Mouse (Mus musculus) embryonic facial prominence, embryonic 12.5 days (tissue): ENCODE data around the gene Gm26602. TPM values are rescaled to one million over a fixed set of nuclear protein-coding genes. Genes with fewer than 3 reads are reported as not detected.

ENCODE experiments used
- ATAC-seq: fragments of 200-750 bp; cut with Nextera tagmentation; 2 replicates; pipeline ENCODE4 v1.8.0; 2017; ENCODE audit not compliant: insufficient number of reproducible peaks, insufficient read depth, low FRiP score, low TSS enrichment
- H3K27ac ChIP-seq: fragments of 300-500 bp; sonication (generic); 2 replicates; pipeline ENCODE4 v1.5.1; 2016; ENCODE audit warnings: mild to moderate bottlenecking
- H3K27me3 ChIP-seq: fragments of 300-500 bp; sonication (generic); 2 replicates; pipeline ENCODE4 v1.6.1; 2016; ENCODE audit warnings: mild to moderate bottlenecking, moderate library complexity
- H3K36me3 ChIP-seq: fragments of 300-500 bp; sonication (generic); 2 replicates; pipeline ENCODE4 v1.6.1; 2016; ENCODE audit warnings: mild to moderate bottlenecking
- H3K4me1 ChIP-seq: fragments of 300-500 bp; sonication (generic); 2 replicates; pipeline ENCODE4 v1.6.1; 2016
- H3K4me2 ChIP-seq: fragments of 300-500 bp; sonication (generic); replicated peaks from 2 replicates; pipeline ENCODE4 v1.6.1; 2016; ENCODE audit warnings: mild to moderate bottlenecking, moderate library complexity
- H3K4me3 ChIP-seq: fragments of 300-500 bp; sonication (generic); 2 replicates; pipeline ENCODE4 v1.5.1; 2016; ENCODE audit warnings: mild to moderate bottlenecking
- H3K9ac ChIP-seq: fragments of 300-500 bp; sonication (generic); 2 replicates; pipeline ENCODE4 v1.6.1; 2016; ENCODE audit warnings: mild to moderate bottlenecking, moderate library complexity
- H3K9me3 ChIP-seq: fragments of 300-500 bp; sonication (generic); 2 replicates; pipeline ENCODE4 v1.6.1; 2016; ENCODE audit warnings: mild to moderate bottlenecking, moderate library complexity
- WGBS: fragments of 180-500 bp; shearing (Covaris S2); methylation state at CpG from one replicate; pipeline ENCODE4 v1.1.7; 2016; 5-methylcytosine and 5-hydroxymethylcytosine counted together
- polyA plus RNA-seq: library from polyadenylated mRNA; unstranded; fragments of >200 nt; fragmentation: Nextera tagmentation; extraction: Ambion mirVana; gene quantifications from 2 replicates; pipeline ENCODE4 v1.2.1, GENCODE M21; 2016

The Gm26602 gene
- polyA plus RNA-seq, 1 experiment from 2014 or later: 18.8 TPM

DNA sequence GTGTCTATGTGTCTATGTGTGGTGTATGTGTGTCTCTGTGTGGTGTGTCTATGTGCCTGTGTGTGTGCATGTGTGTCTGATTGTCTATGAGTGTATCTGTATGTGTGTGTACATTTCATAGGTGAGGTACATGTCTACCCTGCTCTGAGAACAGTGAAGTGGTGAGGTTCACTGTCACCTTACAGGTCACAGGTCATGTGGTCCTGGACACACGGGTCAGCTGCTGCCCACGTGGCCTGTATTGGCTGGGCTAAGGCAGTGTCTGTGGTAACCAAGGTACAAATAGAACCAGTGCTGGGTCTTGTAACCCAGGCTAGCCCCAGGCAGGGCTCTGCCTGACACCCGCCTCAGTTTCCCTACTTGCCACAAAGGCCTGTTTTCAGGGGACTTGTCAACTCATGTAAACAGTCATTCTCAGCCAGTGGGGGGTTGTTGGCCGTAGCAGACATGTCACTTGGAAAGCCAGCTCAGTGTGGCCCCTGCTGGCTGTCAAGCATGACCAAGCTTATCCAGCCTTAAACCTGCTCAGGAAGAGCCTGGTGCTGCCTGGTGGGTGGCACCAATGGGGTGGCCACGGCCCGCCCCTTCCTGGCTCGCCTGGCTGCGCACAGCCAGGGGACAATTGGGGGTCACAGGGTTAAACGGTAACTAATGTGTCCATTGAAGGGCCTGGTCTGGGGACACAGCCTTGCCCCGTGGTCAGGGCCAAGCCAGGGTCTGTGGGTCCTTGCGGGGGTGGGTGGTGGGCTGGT lies 27.3 kb downstream of the Gm26602 start:
- H3K27me3 ChIP-seq: no peaks in the 10 kb centered on the region
- H3K4me3 ChIP-seq: no peak overlapping the region
- H3K9ac ChIP-seq: no peak overlapping the region
- H3K4me1 ChIP-seq: peaks cover 21% of the 10 kb centered on the region
- ATAC-seq: no peak
- 42% methylated on average over 11 of the region's 11 CpGs for WGBS
- H3K36me3 ChIP-seq: peaks cover 54% of the 10 kb centered on the region; the same call in 1 of the 2 replicates
- H3K4me2 ChIP-seq: no peak overlapping the region
- H3K27ac ChIP-seq: no peak overlapping the region
- H3K9me3 ChIP-seq: no peaks in the 10 kb centered on the region

DNA sequence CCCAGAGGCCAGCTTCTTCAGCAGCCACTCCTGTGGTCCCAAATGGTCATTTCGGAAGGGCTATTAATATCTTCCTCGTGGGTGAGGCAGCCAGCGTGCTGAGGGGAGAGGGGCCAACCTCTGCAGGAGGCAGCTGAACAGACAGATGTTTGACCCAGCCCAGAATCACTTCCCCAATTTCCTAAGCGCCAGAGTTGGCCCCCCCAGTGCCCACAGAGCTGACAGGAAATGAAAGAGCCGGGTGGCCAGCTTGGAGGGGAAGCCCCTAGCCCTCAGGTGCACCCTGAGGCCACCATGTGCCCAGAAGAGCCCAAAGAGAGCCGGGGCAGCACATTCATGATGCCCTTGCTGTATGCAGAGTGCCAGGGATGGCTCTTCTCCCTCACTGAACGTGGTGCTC lies 30.1 kb downstream of the Gm26602 start:
- no peak for ATAC-seq
- H3K4me1 ChIP-seq: peaks cover 26% of the 10 kb centered on the region
- H3K27ac ChIP-seq: no peak overlapping the region
- H3K36me3 ChIP-seq: peaks cover 40% of the 10 kb centered on the region; the same call in 1 of the 2 replicates
- no peak overlapping the region for H3K4me3 ChIP-seq
- no peak overlapping the region for H3K4me2 ChIP-seq
- H3K27me3 ChIP-seq: no peaks in the 10 kb centered on the region
- 63% methylated on average over 7 of the region's 7 CpGs for WGBS
- no peaks in the 10 kb centered on the region for H3K9me3 ChIP-seq
- H3K9ac ChIP-seq: no peak overlapping the region

DNA sequence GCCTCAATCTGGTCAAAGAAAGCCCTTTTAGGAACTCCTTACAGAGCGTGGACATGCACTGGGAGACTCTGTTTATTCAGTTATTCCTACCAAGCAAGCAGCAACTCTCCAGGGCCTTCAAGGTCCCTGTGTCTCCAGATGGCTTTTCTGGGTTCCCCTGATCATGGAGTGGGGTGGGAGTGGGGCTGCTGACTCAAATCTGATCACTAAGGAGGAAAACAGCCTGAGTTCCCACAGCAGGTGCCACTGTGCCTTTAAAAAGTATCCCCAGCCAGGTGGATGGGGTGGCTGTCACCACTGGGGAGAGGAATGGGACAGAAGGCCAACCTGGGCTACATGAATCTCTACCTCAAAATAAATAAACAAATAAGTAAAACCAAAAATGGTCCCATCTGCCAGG lies 32.3 kb downstream of the Gm26602 start:
- H3K4me3 ChIP-seq: no peak overlapping the region
- no peaks in the 10 kb centered on the region for H3K9me3 ChIP-seq
- 80% methylated on average over 1 of the region's 1 CpGs for WGBS
- H3K4me2 ChIP-seq: no peak overlapping the region
- peaks cover 22% of the 10 kb centered on the region; the same call in 1 of the 2 replicates for H3K36me3 ChIP-seq
- H3K27me3 ChIP-seq: no peaks in the 10 kb centered on the region
- no peak overlapping the region for H3K27ac ChIP-seq
- H3K9ac ChIP-seq: no peak overlapping the region
- peaks cover 32% of the 10 kb centered on the region for H3K4me1 ChIP-seq
- no peak for ATAC-seq

DNA sequence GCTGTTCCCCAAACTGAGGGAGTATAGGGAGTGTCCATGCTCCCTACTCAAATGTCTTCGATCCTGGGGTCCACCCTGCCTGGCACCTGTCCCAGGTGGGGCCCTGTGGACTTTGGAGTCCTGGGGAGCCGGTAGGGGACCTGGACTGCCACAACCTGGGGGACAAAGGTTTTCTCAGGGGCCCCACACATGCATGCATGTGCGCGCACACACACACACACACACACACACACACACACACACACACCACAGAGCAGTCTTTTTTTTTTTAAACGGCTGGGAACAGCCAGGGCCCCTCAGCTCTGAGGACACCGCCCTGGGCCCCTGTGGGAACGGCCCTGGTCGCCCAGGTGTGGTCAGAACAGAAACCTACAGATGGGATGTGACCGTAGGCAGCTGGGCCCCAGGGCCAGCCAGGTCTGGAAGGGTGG lies 32.8 kb downstream of the Gm26602 start:
- Histone ChIP-seq H3K36me3 (peaks cover 21% of the 10 kb centered on the region), H3K9ac (no peak overlapping the region), H3K27me3 (no peaks in the 10 kb centered on the region), H3K27ac (no peak overlapping the region), H3K4me2 (no peak overlapping the region), H3K9me3 (no peaks in the 10 kb centered on the region), H3K4me1 (peaks cover 32% of the 10 kb centered on the region), H3K4me3 (no peak overlapping the region)
- no peak for ATAC-seq
- 83% methylated on average over 9 of the region's 9 CpGs for WGBS

DNA sequence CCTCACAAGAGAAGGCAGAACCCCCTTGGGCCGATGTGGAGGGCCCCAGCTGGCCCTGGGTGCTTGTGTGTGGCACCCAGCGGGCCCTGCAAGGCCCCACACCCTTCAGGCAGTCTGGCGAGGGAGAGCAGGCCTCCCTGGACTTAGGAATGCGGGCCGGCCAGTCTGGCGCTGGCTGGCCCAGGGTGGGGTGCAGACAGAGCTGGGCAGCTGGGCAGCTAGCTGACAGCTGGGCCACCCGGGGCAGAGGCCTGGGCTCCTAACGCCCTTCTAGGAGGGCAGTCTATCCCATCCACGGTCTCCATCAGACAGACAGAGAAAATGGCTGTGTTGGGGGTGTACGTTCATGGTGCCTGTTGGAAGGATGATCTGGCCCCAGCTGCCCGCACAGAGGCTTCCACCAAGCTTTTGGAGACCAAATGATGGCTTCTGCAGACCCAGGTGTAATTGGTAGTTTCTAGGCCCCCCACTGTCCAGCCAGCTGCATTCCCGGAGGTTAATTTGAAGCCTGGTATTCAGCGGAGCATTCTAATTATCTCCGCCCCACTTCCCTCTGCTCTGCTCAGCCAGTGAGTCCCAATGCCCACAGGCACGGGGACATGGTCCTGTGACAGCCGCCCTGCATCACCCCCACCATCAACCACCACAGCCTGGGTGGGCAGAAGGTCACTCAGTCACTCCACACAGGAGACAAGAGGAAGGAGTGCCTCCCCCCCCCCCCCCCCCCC lies 35.0 kb downstream of the Gm26602 start:
- no peaks in the 10 kb centered on the region for H3K9me3 ChIP-seq
- H3K27ac ChIP-seq: peak overlapping the region; percentile 73
- H3K4me3 ChIP-seq: no peak overlapping the region
- 19% methylated on average over 16 of the region's 16 CpGs for WGBS
- peaks cover 32% of the 10 kb centered on the region for H3K4me1 ChIP-seq
- peaks cover 33% of the 10 kb centered on the region for H3K36me3 ChIP-seq
- H3K4me2 ChIP-seq: peak overlapping the region; percentile 10; the same call in 1 of the 2 replicates
- 0 out of 2 replicates have a peak overlapping the region, but pooled peaks have one; percentile 25 for H3K9ac ChIP-seq
- ATAC-seq: no peak
- H3K27me3 ChIP-seq: no peaks in the 10 kb centered on the region

DNA sequence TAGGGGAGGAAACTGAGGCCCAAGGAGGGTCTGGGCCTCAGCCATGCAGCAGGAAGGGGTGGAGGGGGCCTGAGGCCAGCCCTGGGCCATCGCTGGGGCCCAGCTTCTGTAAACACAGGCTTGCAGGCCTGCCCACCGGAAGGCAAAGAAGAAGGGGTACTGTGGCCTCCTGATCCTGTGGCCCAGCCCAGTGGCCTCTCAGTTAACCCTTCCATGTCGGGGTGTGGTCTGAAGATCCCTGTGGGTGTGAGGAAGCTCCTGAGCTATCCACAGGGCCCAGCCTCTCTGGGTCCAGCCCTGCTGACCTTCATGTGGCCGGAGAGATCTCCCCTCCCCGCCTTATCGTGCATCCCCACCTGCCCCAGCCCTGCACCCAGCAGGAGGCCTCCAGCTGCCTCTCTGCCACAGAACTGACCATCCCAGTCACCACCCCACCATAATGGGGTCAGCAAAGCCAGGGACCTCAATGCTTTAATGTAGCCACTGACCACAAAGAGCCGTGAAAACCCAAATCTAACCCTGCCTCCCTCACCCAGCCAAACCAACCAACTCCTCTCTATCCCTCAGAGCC lies 36.2 kb downstream of the Gm26602 start:
- H3K27ac ChIP-seq: peak overlapping the region; percentile 73
- 10% methylated on average over 7 of the region's 7 CpGs for WGBS
- no peak for ATAC-seq
- H3K27me3 ChIP-seq: no peaks in the 10 kb centered on the region
- H3K9me3 ChIP-seq: no peaks in the 10 kb centered on the region
- H3K9ac ChIP-seq: 0 out of 2 replicates have a peak overlapping the region, but pooled peaks have one; percentile 25
- H3K4me3 ChIP-seq: 0 out of 2 replicates have a peak overlapping the region, but pooled peaks have one; percentile 0
- H3K36me3 ChIP-seq: peaks cover 40% of the 10 kb centered on the region
- peaks cover 32% of the 10 kb centered on the region for H3K4me1 ChIP-seq
- H3K4me2 ChIP-seq: no peak overlapping the region

DNA sequence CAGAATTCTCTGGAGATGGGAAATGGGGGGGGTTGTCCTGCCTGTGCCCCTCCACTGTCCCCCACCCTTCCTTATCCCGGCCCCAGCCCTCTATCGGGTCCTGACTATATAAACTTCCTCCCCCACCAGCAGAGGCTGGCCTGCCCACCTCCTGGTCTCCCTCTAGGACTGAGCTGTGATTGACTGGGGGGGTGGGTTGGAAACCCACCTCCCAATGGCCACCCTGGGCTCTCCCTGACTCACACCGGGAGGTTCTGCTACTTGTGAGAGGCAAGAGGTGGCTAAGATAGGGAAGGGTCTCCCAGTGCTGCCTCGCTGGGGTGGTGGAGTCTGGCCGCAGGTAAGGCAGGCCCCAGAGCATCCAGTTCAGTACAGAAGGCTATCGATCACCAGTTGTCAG lies 36.8 kb downstream of the Gm26602 start:
- ATAC-seq: no peak
- no peak overlapping the region for H3K4me3 ChIP-seq
- 65% methylated on average over 6 of the region's 6 CpGs for WGBS
- no peak overlapping the region for H3K4me2 ChIP-seq
- no peaks in the 10 kb centered on the region for H3K27me3 ChIP-seq
- peaks cover 32% of the 10 kb centered on the region for H3K4me1 ChIP-seq
- H3K9ac ChIP-seq: no peak overlapping the region
- H3K27ac ChIP-seq: 0 out of 2 replicates have a peak overlapping the region, but pooled peaks have one; percentile 73
- no peaks in the 10 kb centered on the region for H3K9me3 ChIP-seq
- peaks cover 39% of the 10 kb centered on the region for H3K36me3 ChIP-seq

DNA sequence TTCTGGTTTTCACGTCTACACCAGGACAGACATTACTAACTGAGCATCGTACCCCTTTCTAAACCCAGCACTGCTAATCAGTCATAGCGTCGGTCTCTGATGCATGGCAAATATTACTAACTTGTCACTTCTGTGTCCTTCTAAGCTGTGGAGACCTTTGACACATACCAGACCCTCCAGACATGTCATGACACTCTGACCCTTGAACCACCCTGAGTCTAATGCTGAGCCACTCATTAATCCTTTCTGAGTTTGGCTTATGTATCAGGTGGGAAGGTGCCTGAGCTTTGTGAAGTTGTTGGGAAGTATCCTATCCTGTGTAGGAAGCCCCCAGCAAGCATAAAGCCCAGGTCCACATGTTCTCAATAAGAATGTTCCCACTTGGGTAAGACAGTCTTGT lies 39.2 kb downstream of the Gm26602 start:
- WGBS: 83% methylated on average over 4 of the region's 4 CpGs
- Histone ChIP-seq H3K9ac (no peak overlapping the region), H3K27ac (no peak overlapping the region), H3K4me2 (no peak overlapping the region), H3K27me3 (no peaks in the 10 kb centered on the region), H3K4me1 (peaks cover 24% of the 10 kb centered on the region), H3K4me3 (no peak overlapping the region), H3K36me3 (peaks cover 48% of the 10 kb centered on the region), H3K9me3 (no peaks in the 10 kb centered on the region)
- no peak for ATAC-seq

DNA sequence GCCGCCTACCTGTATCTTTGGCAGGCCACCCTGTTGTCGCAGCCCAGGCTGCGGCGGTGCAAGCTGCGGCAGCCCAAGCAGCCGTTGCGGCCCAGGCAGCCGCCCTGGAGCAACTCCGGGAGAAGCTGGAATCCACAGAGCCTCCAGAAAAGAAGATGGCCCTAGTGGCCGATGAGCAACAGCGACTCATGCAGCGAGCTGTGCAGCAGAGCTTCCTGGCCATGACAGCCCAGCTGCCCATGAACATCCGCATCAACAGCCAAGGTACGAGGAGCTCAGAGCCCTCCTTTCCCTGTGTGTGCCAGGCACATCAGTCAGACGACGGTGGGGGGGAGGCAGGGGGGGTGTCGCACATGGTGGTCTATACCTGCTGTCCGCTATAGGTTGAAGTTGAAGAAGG lies 40.0 kb downstream of the Gm26602 start:
- H3K4me1 ChIP-seq: peaks cover 19% of the 10 kb centered on the region
- H3K9me3 ChIP-seq: no peaks in the 10 kb centered on the region
- no peak for ATAC-seq
- H3K27ac ChIP-seq: no peak overlapping the region
- no peaks in the 10 kb centered on the region for H3K27me3 ChIP-seq
- peaks cover 48% of the 10 kb centered on the region for H3K36me3 ChIP-seq
- no peak overlapping the region for H3K4me2 ChIP-seq
- H3K9ac ChIP-seq: no peak overlapping the region
- 87% methylated on average over 18 of the region's 18 CpGs for WGBS
- no peak overlapping the region for H3K4me3 ChIP-seq

DNA sequence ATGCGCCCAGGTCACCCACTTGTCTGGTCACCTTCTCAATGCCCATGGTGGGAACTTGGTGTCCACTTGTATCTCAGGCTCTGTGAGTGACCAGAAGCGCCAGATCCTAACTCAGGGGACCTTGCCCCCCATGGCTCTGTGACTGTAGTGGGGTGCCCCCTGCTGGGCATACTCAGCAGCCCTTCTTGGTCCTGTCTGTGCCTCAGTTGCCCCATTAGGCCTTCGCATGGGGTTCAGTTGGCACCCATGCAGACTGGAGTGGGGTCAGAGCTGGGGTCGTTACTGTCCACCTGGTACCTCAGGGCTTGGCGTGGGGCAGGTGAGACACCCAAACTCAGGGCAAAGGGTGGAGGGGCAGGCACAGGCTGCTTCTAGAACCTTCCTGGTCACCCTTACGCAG lies 43.3 kb downstream of the Gm26602 start:
- no peak overlapping the region for H3K4me3 ChIP-seq
- H3K27me3 ChIP-seq: no peaks in the 10 kb centered on the region
- no peak overlapping the region for H3K27ac ChIP-seq
- no peaks in the 10 kb centered on the region for H3K9me3 ChIP-seq
- ATAC-seq: no peak
- H3K4me2 ChIP-seq: no peak overlapping the region
- peaks cover 6% of the 10 kb centered on the region; the same call in 1 of the 2 replicates for H3K4me1 ChIP-seq
- 85% methylated on average over 6 of the region's 6 CpGs for WGBS
- no peak overlapping the region for H3K9ac ChIP-seq
- peaks cover 39% of the 10 kb centered on the region for H3K36me3 ChIP-seq

DNA sequence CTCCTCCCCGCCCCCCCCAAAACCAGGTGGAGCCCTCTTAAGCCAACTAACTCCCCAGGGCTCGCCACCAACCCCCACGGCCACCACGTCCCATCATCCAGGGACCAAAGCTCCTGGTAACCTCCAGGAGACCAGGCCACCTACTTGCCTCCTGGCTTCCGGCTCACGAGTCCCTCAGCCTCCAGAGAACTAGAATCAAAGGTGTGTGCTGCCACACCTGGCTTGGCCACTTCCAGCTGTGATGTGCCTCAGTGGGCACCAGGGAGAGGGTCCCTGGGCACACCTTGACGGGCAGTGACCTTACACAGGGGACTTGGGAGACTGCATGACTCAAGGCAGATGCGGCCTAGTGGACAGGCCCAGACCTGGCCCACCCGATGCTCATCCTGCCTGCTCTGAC lies 45.0 kb downstream of the Gm26602 start:
- no peak for ATAC-seq
- peaks cover 8% of the 10 kb centered on the region for H3K4me1 ChIP-seq
- H3K36me3 ChIP-seq: peaks cover 22% of the 10 kb centered on the region
- H3K4me3 ChIP-seq: no peak overlapping the region
- H3K9ac ChIP-seq: peak overlapping the region; percentile 15; the same call in 1 of the 2 replicates
- H3K27me3 ChIP-seq: no peaks in the 10 kb centered on the region
- H3K9me3 ChIP-seq: no peaks in the 10 kb centered on the region
- 73% methylated on average over 9 of the region's 9 CpGs for WGBS
- no peak overlapping the region for H3K27ac ChIP-seq
- H3K4me2 ChIP-seq: no peak overlapping the region
